8 mouse cellular contexts compared by ENCODE assay signal in the genomic region with DNA sequence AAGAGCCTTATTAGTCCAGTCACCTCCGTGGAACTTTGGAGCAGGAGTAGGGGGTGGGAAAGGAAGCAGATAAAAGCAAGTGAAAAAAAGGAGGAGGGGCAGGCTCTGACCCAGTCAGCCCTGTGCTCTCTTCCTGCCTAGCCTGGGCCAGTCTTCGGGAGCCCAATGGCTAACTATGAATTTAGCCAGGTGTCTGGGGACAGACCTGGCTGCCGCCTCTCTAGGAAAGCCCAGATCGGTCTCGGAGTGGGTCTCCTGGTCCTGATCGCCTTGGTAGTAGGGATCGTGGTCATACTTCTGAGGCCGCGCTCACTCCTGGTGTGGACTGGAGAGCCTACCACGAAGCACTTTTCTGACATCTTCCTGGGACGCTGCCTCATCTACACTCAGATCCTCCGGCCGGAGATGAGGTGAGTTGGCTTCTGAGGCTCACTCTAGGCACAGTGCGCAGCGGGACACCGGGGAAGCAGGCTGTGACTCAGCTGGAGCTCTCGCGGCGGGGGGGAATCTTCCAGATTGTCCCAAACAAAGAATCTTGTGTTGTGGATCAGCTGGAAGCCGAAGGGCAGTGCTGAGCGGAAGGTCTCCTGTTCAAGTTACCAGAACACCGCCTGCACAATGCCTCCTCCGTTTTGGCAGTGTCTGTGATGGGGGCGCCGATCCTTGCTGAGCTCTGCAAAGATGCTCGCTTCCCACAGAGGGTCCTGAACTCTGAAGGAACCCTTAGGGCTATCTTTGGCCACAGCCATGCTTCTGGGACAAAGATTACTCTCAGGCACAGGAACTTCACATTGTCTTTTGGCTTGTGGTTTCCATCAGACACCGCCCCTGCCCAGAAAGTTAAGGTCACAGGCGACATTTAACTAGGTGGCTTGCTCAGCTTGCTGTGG. TPM values are rescaled to one million over a fixed set of nuclear protein-coding genes. Genes with fewer than 3 reads are reported as not detected.
DNase-seq lines count a peak whose midpoint lies in the region; ATAC-seq lines count a peak whose summit lies in the region.

No protein-coding gene starts in this region.

- H3K4me3 ChIP-seq in forebrain, embryonic 11.5 days (ENCODE audit: low read depth, low read length), result peak overlapping the region; percentile 22

- H3K36me3 ChIP-seq in forebrain, embryonic 11.5 days (ENCODE audit: control insufficient read depth, insufficient read depth, low read length), result no peaks in the 10 kb centered on the region

- DNase-seq in MEL-GATA-1-ER (ENCODE audit: extremely low read depth, low read depth), result peak; percentile 54
- DNase-seq in brain, adult 2 months (ENCODE audit: low read depth, low spot score), result peak; percentile 37
- DNase-seq in forebrain, embryonic 11.5 days (ENCODE audit: low spot score), result peak; percentile 57
- peak; percentile 27 for DNase-seq in heart, postnatal 25 days (ENCODE audit: low spot score)
- DNase-seq in kidney, postnatal 4 days, result peak; percentile 55 to 64
- peak; percentile 52 for DNase-seq in lung, postnatal 36 days
- DNase-seq in retina, postnatal 1 day, result peak; percentile 63
- no peak for DNase-seq in MN1 (ENCODE audit: low spot score)

- ATAC-seq in forebrain, embryonic 11.5 days (replicated peaks; ENCODE audit: low FRiP score), result peak; percentile 56; the same call in 1 of the 2 replicates

- 3% methylated on average over 28 of the region's 28 CpGs for WGBS in forebrain, embryonic 11.5 days

- intact Hi-C loops in heart, postnatal 25 days (cut with DNase I), result no loop called here

- H3K9ac ChIP-seq in forebrain, embryonic 11.5 days (ENCODE audit: low read length), result peak overlapping the region; percentile 28

- no peaks in the 10 kb centered on the region for H3K9me3 ChIP-seq in forebrain, embryonic 11.5 days (ENCODE audit: control insufficient read depth, low read length)

- no peak overlapping the region for H3K27ac ChIP-seq in forebrain, embryonic 11.5 days (ENCODE audit: low read depth, low read length)

- H3K27me3 ChIP-seq in forebrain, embryonic 11.5 days (ENCODE audit: control insufficient read depth, insufficient read depth, low read length), result no peaks in the 10 kb centered on the region

- peaks cover 3% of the 10 kb centered on the region; the same call in 1 of the 2 replicates for H3K4me1 ChIP-seq in forebrain, embryonic 11.5 days (replicated peaks; ENCODE audit: control insufficient read depth, insufficient read depth, low read length)

- peak overlapping the region; percentile 46 for H3K4me2 ChIP-seq in forebrain, embryonic 11.5 days (ENCODE audit: low read depth, low read length, severe bottlenecking)

RNA-seq across cellular contexts. Expression of a gene that starts 0.6 kb away (rescaled TPM):
- 6.3 TPM in 2 replicates for polyA plus RNA-seq in forebrain, embryonic 11.5 days (2014; fragmentation: Nextera tagmentation; extraction: Ambion mirVana)
- 1 to 10 TPM; 7.9 to 8.5 TPM for total RNA-seq in heart, postnatal 25 days (2021)

RNA-seq across cellular contexts. Expression of a gene that starts 44.0 kb away (rescaled TPM):
- polyA plus RNA-seq in forebrain, embryonic 11.5 days (2014; fragmentation: Nextera tagmentation; extraction: Ambion mirVana), result 1.2 TPM in 1 of 2 replicates, not detected in the other
- 1 to 10 TPM; 5.8 to 9.1 TPM for total RNA-seq in heart, postnatal 25 days (2021)

RNA-seq across cellular contexts. Expression of a gene that starts 47.5 kb away (rescaled TPM):
- 67.5 and 69.1 TPM in 2 replicates for polyA plus RNA-seq in forebrain, embryonic 11.5 days (2014; fragmentation: Nextera tagmentation; extraction: Ambion mirVana)
- total RNA-seq in heart, postnatal 25 days (2021), result 10 to 100 TPM; 30.4 to 32.2 TPM

RNA-seq across cellular contexts. Expression of a gene that starts 50.3 kb away (rescaled TPM):
- not detected in 2 replicates for polyA plus RNA-seq in forebrain, embryonic 11.5 days (2014; fragmentation: Nextera tagmentation; extraction: Ambion mirVana)
- total RNA-seq in heart, postnatal 25 days (2021), result 1 to 10 TPM; 1.8 to 2.6 TPM
